Mouse (Mus musculus): ENCODE results near the gene Loxl3.

Loxl3 gene

DNA sequence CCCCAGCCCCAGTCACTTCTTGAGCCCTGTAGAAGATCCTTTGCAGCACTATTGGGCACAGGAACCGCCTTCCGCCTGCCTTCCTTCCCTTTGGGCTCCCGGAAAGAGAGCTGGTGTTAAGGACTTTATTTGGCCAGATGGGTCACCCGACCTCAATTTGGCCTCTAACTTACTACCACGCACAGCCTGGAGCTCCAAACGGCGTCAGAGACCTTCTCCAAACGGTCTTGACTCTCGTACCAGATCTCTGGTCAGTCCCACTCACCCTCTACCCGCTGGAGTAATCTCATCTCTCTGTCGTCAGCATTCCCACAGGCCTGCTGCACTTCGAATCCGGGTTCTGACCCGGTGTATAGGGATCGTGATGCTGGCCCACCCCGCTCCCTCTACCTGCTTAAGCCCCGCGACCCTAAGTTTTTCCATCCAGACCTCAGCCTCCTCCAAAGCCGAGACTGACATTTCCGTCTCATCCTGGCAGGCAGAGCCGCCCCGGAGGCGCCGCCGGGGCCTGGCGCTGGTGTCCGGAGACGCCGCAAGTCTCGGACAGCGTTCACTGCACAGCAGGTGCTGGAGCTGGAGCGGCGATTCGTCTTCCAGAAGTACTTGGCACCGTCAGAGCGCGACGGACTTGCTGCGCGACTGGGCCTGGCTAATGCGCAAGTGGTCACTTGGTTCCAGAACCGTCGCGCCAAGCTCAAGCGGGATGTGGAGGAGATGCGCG, 53.4 kb downstream of the Loxl3 start:
- DNase-seq (ENCODE audit: low spot score), result no peak

DNA sequence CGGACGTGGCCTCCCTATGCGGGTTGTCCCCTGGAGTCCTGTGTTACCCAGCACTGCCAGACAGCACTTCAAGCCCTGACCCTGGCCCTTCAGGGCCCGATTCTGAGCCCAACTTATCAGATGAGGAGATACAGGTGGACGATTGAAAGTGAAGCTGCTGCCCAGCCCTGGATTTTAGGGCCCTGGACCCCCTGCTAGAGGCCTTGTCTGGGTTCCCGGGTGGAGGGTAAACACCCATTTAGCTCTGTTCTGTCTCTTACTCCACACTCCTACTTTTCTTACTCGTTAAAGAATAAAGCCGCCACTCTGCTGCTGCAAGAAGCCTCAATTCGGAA, 53.9 kb downstream of the Loxl3 start:
- DNase-seq (ENCODE audit: low spot score), result no peak

DNA sequence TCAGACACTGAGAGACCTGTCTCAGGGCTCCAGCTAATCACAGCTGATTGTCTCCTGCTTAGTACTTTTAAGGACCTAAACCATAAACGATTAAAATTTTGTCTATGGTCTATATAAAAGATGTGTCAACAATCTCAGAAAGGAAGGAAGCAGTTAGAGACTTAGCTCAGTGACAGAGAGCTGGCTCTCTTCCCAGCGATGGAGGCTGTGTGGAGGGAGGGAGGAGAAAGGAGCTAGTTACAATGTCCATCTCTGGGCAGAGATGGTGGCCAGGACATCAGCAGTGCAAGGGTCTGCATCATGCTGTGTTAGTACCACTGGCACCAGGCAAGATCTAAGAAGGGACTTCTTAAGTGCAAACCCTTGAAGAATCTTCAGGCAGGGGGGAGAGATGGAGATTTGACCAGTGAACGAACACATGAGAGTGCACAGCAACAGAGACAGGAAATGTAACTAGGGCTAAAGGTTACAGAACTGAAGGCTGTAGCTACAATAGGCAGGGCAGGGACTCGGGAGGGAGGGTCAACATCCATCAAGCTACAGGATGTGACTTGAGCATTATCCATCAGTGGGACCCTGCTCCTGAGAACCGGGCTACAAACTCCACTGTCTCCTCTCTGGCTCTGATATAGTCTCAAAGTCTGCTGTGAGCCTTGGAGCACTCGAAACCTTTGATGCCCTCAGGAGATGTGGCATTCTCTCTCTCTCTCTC, 58.6 kb downstream of the Loxl3 start:
- DNase-seq (ENCODE audit: low spot score), result no peak

DNA sequence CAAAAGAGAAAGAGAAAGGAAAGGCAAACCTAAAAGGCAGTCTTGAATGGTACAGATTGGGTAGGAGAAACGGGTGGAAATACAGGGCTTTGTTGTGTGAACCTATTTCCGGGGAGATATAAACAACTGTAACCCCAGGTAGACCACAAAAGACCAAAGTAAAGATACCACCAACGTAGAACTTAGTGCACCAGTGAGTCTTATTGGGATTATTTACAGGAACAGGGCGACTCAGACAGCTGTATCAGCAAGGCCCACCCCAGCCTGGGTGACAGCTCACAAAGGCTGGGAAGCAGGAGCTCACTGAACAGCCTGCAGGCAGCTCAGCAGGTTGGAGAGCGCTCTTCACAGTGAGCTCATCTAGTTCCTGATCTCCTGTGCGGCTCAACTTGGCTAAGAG, 62.0 kb downstream of the Loxl3 start:
- no peak for DNase-seq (ENCODE audit: low spot score)

DNA sequence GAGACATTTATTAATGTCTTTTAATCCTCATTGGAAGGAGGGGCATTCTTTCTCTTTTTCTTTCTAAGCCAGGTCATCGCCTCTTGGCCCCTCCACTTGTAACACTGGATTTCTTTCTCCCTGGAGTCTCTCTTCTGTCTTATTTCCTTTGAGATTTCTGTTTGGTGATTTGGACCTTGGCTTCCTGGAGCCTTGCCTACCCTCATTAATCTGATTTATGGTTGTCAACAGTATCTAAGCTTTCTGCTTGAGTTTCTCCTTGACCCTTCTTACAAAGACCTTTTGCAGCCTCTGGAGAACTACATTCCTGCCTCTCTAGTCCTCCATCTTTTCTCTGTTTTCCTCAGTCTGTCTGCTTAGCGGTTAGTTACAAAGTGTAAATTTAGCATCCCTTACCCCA, 64.4 kb downstream of the Loxl3 start:
- DNase-seq (ENCODE audit: low spot score), result no peak

DNA sequence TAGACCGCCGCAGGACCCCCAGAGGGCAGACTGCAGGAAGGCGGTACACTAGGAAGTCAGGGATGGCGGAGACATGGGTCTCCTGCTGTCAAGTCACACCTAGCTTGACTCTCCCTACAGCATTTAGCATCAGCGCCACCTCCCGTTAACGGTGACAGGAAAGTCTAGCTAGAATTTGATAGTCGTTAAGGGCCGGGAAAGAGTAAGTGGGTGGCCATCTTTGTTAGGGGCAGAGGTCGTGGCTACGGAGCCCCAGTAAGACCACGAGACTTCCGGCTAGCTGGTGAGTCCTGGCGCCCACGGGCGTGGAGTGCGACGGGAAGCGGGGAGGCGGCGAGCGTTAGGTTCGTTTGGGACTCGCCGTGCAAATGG, 67.3 kb downstream of the Loxl3 start, which contains the start of the genes Ccdc142 and Gm42688:
Ccdc142 (plus strand) TSS at position 286 of the 372 bp plus-strand sequence.
Gm42688 (plus strand) TSS at position 302 of the 372 bp plus-strand sequence.
- peak; percentile 88 for DNase-seq (ENCODE audit: low spot score)

DNA sequence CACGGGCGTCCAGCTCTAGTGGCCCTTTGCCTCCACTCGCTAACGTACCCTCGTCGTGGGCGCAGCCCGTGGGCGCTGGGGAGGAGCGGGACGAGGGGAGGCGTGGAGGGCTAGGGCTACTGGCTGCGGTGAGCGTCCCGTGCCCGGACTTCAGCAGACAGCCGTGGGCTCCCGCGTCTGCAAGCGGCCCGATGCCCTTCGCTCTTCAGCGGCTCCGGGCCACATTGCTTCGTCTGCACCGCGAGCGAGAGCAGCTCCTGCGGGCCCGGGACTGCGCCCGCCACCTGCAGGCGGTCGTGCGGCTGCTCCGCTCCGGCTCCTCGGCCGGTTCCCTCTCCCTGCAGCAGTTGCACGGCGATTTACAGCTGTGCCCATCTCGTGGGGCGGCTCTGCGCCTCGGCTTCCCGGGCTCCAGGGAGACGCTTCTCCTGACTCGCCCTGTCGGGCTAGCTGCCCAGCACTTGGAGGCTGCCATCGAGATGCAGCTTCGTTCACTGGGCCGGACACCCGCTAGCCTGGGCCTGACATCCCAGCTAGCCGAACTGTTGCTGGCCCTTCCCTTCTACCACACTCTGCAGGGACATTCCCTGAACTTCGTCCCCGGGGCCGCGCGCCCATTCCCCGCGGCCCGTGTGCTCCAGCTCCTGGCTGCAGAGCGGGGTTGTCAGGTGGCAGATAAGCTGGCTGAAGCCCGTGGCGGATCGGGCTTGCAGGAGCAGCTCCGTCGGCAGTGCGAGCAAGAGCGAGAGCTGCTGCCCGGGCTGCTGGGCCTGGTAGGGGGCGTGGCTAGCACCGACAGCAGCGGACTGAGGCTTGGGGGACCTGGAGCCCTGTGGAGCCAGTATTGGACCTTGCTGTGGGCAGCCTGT, 67.9 kb downstream of the Loxl3 start:
- DNase-seq (ENCODE audit: low spot score), result peak; percentile 75
